Comparison of ENCODE assay signal across 26 mouse cellular contexts in genomic region chr5:88966507-88966906, GRCm38 (mm10).
"Had no signal": no experiment of that assay in that cellular context is flagged by ENCODE, and none has a peak within 500 bp of the region (broad histone marks: within the 10 kb centered on the region; RNA-seq: fewer than 3 reads in every experiment).

No protein-coding gene starts in this region.

- H3K4me3 ChIP-seq: heart, embryonic 13.5 days; heart, embryonic 15.5 days; hindbrain, embryonic 13.5 days; hindbrain, embryonic 15.5 days; kidney, embryonic 15.5 days; left cerebral cortex, adult 2 months; limb, embryonic 13.5 days; limb, embryonic 15.5 days; liver, embryonic 12.5 days had no signal

- H3K36me3 ChIP-seq: heart, embryonic 13.5 days; heart, embryonic 15.5 days; hindbrain, embryonic 13.5 days; hindbrain, embryonic 15.5 days; kidney, embryonic 15.5 days; limb, embryonic 13.5 days; limb, embryonic 15.5 days; liver, embryonic 12.5 days had no signal

- DNase-seq: gastrocnemius, postnatal 10 days; gastrocnemius, postnatal 36 days; heart, adult 18-20 months; heart, postnatal 14 days; heart, postnatal 36 days; kidney, adult 11 months; kidney, adult 2 months; kidney, adult 9 months; kidney, postnatal 14 days; kidney, postnatal 36 days; layer of hippocampus, adult 9-11 months; left cerebral cortex, postnatal 4 days had no signal

- H3K27ac ChIP-seq: heart, embryonic 13.5 days; heart, embryonic 15.5 days; hindbrain, embryonic 13.5 days; hindbrain, embryonic 15.5 days; hindbrain, postnatal 0 days; kidney, embryonic 15.5 days; kidney, postnatal 0 days; left cerebral cortex, adult 2 months; limb, embryonic 13.5 days; limb, embryonic 15.5 days; liver, embryonic 12.5 days; liver, embryonic 14.5 days had no signal

- H3K9me3 ChIP-seq: heart, embryonic 13.5 days; heart, embryonic 15.5 days; hindbrain, embryonic 13.5 days; hindbrain, embryonic 15.5 days; kidney, embryonic 15.5 days; limb, embryonic 13.5 days; limb, embryonic 15.5 days; liver, embryonic 12.5 days had no signal

- H3K9ac ChIP-seq: heart, embryonic 13.5 days; heart, embryonic 15.5 days; hindbrain, embryonic 13.5 days; hindbrain, embryonic 15.5 days; kidney, embryonic 15.5 days; limb, embryonic 13.5 days; limb, embryonic 15.5 days; liver, embryonic 12.5 days; liver, embryonic 14.5 days had no signal

- H3K4me2 ChIP-seq: heart, embryonic 11.5 days; heart, embryonic 13.5 days; heart, embryonic 15.5 days; hindbrain, embryonic 13.5 days; hindbrain, embryonic 15.5 days; kidney, embryonic 15.5 days; limb, embryonic 13.5 days; limb, embryonic 15.5 days; liver, embryonic 12.5 days had no signal

- ATAC-seq: hindbrain, postnatal 0 days; intestine, embryonic 16.5 days; liver, embryonic 12.5 days had no signal

- H3K27me3 ChIP-seq: heart, embryonic 13.5 days; heart, embryonic 15.5 days; hindbrain, embryonic 13.5 days; hindbrain, embryonic 15.5 days; kidney, embryonic 15.5 days; limb, embryonic 13.5 days; limb, embryonic 15.5 days; liver, embryonic 12.5 days had no signal

- H3K4me1 ChIP-seq: hindbrain, embryonic 13.5 days; hindbrain, embryonic 15.5 days; limb, embryonic 15.5 days had no signal
